Mouse (Mus musculus) ZHBTc4 (cell line): ENCODE results near the gene Gramd4.

ENCODE experiments used
- DNase-seq: peaks from one replicate; pipeline ENCODE4 v3.0.0-alpha.2; 2011; ENCODE audit warnings: low read depth, low spot score

Gene Gramd4

DNA sequence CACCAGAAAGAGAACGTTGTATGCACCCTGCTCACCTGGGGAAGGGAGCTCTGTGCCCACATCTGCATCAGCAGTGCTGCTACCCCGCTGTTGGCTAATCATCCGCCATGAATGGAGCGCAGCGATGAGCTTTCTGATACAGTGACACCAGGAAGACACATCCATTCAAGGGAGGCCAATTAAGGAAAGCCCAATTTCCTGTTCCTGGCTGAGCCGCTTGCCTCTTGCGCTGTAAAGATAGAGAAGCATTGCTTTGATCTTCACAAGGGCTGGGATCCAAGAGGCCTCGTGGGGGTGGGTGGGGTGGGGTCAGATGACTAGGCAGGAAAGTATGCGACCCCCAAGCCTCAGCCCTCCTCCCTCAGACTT, 55.8 kb downstream of the Gramd4 start:
- DNase-seq, result peak; percentile 57

DNA sequence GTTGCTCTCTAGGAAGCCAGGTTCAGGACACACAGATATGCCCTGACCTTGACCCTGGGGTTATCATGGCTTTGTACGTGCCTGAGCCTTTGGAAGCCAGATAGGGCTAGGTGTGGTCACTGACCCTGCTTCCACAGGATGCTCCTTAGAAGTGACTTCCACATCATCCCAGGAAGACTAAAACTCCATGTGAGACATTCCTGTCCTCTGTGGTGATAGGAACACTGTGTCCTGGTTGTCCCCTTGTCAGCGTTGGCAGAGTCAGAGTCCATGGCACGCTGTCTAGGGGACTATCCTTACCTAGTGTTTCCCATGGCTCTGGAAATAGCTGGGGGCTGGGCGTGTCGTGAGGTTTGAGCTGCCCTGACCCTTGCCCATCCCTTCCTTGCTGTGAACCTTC, 58.9 kb downstream of the Gramd4 start:
- peak; percentile 53 for DNase-seq

GRCm38 (mm10) chr15:86117115-86118100, 59.9 kb downstream of the Gramd4 start:
- DNase-seq, result no peak

- no peak for DNase-seq
These were observed 61.7 kb downstream of the Gramd4 start for GRCm38 (mm10) chr15:86119186-86119585.

DNA sequence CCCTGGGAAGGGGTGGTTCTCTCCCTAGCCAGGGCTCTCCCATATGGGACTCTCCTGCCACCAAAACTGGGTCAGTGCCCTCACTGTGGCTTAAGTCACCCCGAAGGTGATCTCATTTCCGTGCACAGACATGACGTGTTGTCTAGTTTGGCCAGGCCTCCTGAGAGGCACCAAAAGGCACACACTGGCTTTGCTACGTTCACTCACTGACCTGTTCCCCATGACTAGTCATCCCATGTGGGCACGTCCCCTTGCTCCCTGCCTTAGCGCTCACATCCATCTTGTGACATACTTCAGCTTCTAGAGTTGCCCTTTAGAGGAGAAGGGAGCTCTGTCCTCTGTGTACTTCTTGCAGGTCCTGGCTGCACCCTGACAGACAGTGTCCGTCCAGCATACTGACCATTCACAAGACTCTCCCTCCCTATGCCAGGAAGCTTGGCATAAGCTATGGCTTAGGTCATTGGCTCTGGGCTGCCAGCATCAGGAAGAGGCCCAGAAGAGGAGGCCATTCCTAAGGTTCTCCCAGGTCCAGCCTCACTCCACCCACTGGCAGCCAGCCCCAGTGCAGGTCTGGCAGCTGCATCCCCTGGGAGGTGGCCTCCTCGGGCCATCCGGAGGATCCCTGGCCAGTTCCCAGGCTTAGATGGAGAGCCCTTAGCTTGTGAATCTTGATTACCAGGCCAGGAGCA, 64.9 kb downstream of the Gramd4 start:
- no peak for DNase-seq

DNA sequence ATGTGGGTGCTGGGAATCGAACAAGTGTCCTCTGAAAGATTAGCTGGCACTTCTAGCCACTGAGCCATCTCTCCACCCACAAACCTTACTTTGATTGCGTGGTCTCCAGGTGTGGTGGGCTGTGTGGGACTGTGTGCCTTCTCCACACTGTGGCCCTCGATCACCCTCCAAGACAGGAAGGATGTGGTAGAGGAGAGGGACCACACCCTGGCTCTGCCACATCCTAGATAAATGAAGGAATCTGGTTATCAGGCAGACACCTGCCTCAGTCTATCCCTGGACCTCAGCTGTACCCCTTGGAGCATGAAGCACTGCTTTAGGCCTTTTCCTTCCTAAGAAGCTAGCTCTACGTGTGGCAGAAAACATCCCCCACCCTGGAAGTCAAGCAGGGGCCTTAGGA, 65.9 kb downstream of the Gramd4 start:
- DNase-seq, result no peak

DNA sequence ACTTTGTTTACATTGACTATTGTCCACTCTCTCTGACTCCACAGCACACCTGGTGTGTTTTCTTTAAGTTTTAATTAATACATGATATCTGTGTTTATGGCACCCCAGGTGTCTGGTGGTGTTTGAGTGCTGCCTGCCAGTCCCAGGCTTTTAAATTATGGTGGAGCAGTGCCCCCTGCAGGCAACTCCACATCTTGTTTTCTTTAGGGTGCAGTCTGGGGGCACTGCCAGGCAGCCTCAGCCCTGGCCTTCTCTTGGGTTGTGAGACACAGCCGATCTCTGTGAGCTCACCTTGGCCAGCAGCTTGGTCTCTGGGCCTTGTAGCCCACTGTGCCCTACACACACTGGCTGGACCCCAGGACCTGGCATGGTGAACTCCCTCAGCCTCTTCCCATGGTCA, 66.9 kb downstream of the Gramd4 start:
- peak; percentile 67 for DNase-seq

- no peak for DNase-seq
These were observed 71.5 kb downstream of the Gramd4 start for GRCm38 (mm10) chr15:86129036-86129435.

DNA sequence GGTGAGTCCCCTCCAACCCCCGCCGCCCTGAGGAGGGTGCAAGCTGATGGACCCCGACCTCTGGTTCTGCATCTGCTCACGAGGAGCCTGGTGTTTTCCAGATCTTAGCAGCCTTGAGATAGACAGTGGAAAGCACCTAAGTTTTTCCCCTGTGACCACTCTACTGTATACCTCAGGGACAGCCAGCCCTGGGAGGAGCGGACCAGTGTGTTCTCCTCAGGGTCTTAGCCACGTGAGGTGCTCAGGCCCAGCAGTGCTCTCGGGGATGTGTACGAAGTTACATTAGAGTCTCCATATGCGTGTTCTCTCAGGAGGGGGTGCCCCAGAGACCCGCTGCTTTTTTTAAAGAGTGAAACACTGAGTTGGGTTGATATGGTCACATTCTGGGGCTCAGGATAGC, 73.2 kb downstream of the Gramd4 start:
- no peak for DNase-seq

DNA sequence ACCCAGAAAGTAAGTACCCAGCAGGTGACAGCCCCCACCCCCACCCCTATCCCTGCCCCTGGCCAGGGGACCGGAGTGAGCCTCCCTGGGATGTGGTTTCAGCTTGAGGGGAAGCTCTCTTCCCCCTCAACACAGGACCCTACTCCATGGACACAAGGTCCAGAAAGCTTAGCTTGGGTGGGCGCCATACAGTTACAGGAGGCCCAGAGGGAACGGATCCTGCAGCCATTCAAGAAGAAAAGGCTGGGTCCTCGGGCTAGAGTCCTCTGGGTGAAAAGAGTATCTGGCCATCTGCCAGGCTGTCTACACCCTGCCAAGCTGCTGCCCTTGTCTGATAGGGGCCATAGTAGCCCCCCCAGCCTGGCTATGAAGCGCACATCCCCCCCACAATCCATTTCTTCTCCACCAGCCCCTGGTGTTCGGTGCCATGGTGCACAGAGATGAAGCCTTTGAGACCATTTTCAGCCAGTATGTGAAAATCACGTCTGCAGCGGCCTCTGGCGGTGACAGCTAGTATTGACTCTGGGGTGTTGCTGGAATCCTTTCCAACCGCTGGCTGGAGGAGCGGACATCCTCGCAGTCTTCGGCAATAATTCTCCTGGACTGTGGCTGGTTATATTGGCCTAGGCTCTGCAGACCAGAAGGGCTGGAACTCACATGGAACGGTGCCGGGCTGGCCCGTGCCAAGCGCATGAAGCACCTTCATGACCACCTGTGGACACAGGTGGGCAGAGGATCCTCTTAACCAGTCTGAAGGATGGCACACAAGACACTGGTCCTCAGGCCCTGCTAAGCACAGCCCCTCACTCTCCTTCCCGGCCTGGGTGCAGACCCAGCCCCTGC, 77.7 kb downstream of the Gramd4 start:
- DNase-seq, result peak; percentile 87

GRCm38 (mm10) chr15:86137638-86138037, 80.1 kb downstream of the Gramd4 start:
- peak; percentile 74 for DNase-seq

DNA sequence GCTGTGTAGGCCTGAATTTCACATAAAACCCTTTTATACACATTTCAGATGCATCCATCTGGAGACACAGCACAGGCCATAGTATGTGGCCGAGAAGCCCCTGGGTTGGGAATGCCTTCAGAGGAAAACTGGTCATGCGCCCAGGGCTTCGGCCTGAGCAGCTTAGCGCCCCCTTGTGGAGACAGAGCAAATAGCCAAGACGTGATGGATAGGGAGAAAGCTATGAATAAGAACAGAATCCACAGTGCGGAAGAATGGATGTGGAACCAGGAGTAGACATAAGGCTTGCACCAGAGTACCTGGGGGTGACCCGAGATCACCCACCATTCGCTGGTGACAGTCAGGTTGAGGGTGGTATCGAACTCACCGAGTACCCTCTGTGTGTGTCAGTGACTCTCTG, 82.8 kb downstream of the Gramd4 start:
- DNase-seq, result peak; percentile 80

DNA sequence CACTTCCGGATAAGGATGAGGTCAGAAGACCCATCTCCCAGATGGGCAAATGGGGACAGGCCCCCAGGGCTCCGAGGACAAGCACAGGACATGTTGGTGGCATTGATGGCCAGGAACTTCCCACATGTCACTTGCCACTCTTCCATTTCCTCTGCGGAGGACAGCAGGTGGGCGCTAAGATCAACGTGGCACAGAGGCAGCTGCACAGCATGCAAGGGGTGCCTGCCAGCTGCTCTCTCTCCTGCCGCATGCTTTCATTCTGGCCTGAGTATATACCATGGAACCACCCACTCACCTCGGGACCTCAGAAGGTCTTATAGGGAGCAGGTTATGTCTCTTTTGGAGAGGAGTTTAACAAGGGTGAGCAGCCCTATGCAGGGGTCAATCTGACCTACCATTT, 87.1 kb downstream of the Gramd4 start:
- DNase-seq, result no peak

DNA sequence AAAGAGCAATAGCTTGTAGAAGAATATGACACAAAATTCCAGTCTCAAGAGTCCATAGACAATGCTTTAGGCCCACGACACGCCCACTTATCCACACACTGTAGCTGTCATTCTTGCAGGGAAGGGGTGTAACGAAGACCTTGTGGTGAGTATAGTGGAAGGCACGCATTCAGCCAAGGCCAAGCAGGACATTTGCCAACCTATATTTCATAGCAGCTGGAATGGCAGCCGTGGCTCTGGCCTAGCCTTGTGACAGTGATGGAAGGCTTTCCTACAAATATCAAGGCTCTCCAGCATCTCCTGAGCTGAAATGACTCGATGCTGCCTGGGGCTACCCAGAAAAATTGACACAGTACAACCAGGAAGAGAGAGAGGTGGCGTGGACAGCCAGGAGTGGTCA, 87.6 kb downstream of the Gramd4 start:
- no peak for DNase-seq

- no peak for DNase-seq
These were observed 89.4 kb downstream of the Gramd4 start for GRCm38 (mm10) chr15:86146922-86147321.

GRCm38 (mm10) chr15:86150593-86150992, 93.1 kb downstream of the Gramd4 start:
- peak; percentile 29 for DNase-seq

DNA sequence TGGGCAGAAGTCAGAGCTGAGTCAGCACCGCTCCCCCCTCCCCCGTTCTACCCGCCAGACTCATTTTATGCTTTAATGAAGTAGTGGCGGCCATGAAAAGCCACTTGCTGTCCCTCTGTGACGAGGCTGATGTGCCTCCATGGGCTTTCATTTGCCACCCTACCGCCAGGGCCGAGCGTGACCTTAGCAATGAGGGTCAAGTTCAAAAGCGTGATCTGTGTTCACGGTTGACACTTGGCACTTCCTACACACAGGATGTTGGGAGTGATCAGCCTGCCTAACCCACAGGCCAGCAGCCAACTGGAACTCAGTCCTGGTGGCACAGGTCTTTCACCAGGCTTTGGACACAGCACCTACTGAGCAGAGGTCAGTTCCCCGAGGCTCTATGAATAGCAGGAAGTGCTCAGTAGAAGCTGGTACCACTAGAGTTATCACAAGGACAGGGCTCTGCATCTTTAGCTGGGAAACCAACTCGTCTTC, 96.0 kb downstream of the Gramd4 start:
- peak; percentile 34 for DNase-seq

GRCm38 (mm10) chr15:86156492-86156891, 99.0 kb downstream of the Gramd4 start:
- no peak for DNase-seq

GRCm38 (mm10) chr15:86159093-86159492, 101.6 kb downstream of the Gramd4 start:
- no peak for DNase-seq

DNA sequence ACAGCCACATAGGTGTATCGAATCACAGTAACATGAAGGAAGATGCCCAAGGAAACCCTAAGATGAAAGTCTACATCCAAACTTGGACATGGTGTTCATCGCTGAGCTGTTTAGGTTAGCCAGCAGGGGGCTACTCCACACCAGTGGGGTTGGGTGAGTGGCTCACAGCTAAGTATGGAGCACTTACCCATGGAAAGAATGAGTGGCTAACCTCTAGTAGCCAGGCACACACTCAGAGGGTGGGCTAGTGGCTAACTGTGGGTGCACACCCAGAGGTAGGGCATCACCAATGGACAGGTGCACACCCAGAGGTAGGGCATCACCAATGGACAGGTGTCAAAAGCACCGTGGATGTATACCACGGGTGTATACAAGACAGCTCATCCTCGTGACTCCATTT, 102.2 kb downstream of the Gramd4 start:
- no peak for DNase-seq

DNA sequence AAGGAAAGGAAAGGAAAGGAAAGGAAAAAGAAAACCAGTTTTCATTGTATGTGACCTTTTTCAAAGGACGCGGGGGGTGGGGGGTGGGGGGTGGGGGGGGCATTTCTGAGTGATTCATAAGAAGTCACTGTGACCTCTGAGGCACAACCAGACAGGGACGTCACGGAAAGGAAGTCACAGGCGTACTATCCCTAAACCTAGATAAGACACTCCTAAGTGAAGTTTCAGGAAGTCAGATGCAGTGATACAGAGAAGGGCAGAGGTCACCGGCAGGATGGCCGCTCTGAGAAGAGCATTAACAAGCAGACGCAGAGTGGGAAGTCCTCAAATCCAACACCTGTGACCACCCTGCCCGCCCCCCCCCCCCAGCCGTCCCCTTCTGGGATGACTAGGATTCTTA, 103.4 kb downstream of the Gramd4 start:
- no peak for DNase-seq

DNA sequence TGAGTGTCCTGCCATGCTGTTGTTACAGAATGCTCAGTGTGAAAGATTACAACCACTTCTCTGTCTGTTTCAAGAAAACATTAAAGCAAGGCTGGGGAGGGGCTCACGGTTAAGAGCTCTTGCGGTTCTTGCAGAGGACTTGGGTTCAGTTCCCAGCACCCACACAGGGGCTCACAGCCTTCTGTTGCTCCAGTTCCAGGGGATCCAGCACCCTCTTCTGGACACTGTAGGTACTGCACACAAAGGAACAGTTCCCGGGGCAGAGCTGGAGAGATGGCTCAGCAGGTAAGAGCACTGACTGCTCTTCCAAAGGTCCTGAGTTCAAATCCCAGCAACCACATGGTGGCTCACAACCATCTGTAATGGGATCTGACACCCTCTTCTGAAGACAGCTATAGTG, 104.3 kb downstream of the Gramd4 start:
- DNase-seq, result peak; percentile 70
